Mouse (Mus musculus) embryonic facial prominence, embryonic 14.5 days (tissue): ENCODE data around the gene Ggn. TPM values are rescaled to one million over a fixed set of nuclear protein-coding genes. Genes with fewer than 3 reads are reported as not detected.
A peak's percentile ranks its signal among the peaks of the same experiment; 100 is the strongest.
"Not testable (repeated sequence)": the region's sequence is repeated elsewhere in the genome, so short reads cannot be mapped to it uniquely, and the experiment has no call there.

Experiments used
- ATAC-seq: fragments of 200-750 bp; cut with Nextera tagmentation; 2 replicates; pipeline ENCODE4 v1.8.0; 2017; ENCODE audit warnings: low read depth, moderate number of reproducible peaks, moderate TSS enrichment
- DNase-seq: peaks from one replicate; pipeline ENCODE4 v3.0.0-alpha.2; 2015; ENCODE audit warnings: low spot score
- H3K27ac ChIP-seq: fragments of 300-500 bp; sonication (generic); replicated peaks from 2 replicates; pipeline ENCODE4 v1.5.1; 2014; ENCODE audit warnings: low read depth, mild to moderate bottlenecking, low read length, moderate library complexity
- H3K27me3 ChIP-seq: fragments of 300-500 bp; sonication (generic); replicated peaks from 2 replicates; pipeline ENCODE4 v1.6.1; 2014; ENCODE audit warnings: low read length; ENCODE audit not compliant: control insufficient read depth, insufficient read depth
- H3K36me3 ChIP-seq: fragments of 300-500 bp; sonication (generic); 2 replicates; pipeline ENCODE4 v1.6.1; 2014; ENCODE audit warnings: low read length, mixed read lengths; ENCODE audit not compliant: control insufficient read depth, insufficient read depth
- H3K4me1 ChIP-seq: fragments of 300-500 bp; sonication (generic); 2 replicates; pipeline ENCODE4 v1.6.1; 2014; ENCODE audit warnings: antibody characterized with exemption, low read length; ENCODE audit not compliant: control insufficient read depth, insufficient read depth
- H3K4me2 ChIP-seq: fragments of 300-500 bp; sonication (generic); 2 replicates; pipeline ENCODE4 v1.6.1; 2014; ENCODE audit warnings: low read depth, mild to moderate bottlenecking, low read length, moderate library complexity, mixed read lengths
- H3K4me3 ChIP-seq: fragments of 300-500 bp; sonication (generic); 2 replicates; pipeline ENCODE4 v1.5.1; 2014; ENCODE audit warnings: low read depth, mild to moderate bottlenecking, low read length
- H3K9ac ChIP-seq: fragments of 300-500 bp; sonication (generic); 2 replicates; pipeline ENCODE4 v1.6.1; 2014; ENCODE audit warnings: low read depth, mild to moderate bottlenecking, low read length, moderate library complexity, mixed read lengths
- H3K9me3 ChIP-seq: fragments of 300-500 bp; sonication (generic); 2 replicates; pipeline ENCODE4 v1.6.1; 2016; ENCODE audit warnings: low read length; ENCODE audit not compliant: control insufficient read depth
- WGBS: fragments of 180-500 bp; shearing (Covaris S2); extraction: QIAGEN DNeasy Blood & Tissue Kit; methylation state at CpG from one replicate; pipeline ENCODE4 v1.1.7; 2014; 5-methylcytosine and 5-hydroxymethylcytosine counted together
- polyA plus RNA-seq: library from polyadenylated mRNA; unstranded; fragments of >200 nt; fragmentation: Nextera tagmentation; extraction: Ambion mirVana; gene quantifications from 2 replicates; pipeline ENCODE4 v1.2.1, GENCODE M21; 2014

Ggn gene
- polyA plus RNA-seq, 1 experiment from 2014 or later, result 0.72 TPM

GRCm38 (mm10) chr7:29212775-29213560 is 43.0 kb downstream of the Ggn start:
- Histone ChIP-seq H3K4me3 (peak overlapping the region; percentile 15), H3K4me2 (peak overlapping the region; percentile 47)
- H3K9ac ChIP-seq, H3K27me3 ChIP-seq, DNase-seq, H3K36me3 ChIP-seq, H3K27ac ChIP-seq, H3K4me1 ChIP-seq, ATAC-seq, H3K9me3 ChIP-seq: not testable (repeated sequence)
- 20% methylated on average over 40 of the region's 40 CpGs for WGBS

GRCm38 (mm10) chr7:29213675-29214082 is 43.7 kb downstream of the Ggn start, which contains the start of gene Catsperg1:
Gene Catsperg1, minus strand, starts transcription at chr7:29214035.
- H3K4me2 ChIP-seq, result peak within 1 kb of the TSS; percentile 47
- DNase-seq (peak; percentile 75), ATAC-seq (peak; percentile 48; the same call in 1 of the 2 replicates)
- H3K9ac ChIP-seq, result no peak within 1 kb of the TSS
- H3K9me3 ChIP-seq, result no peaks in the 10 kb centered on the region
- no peaks in the 10 kb centered on the region for H3K36me3 ChIP-seq
- 0 out of 2 replicates have a peak, but pooled peaks cover 3% of the 10 kb centered on the region for H3K4me1 ChIP-seq
- WGBS, result 3% methylated on average over 20 of the region's 20 CpGs
- H3K27me3 ChIP-seq, result peaks cover 6% of the 10 kb centered on the region; the same call in 1 of the 2 replicates
- H3K4me3 ChIP-seq, result peak within 1 kb of the TSS; percentile 15
- H3K27ac ChIP-seq, result no peak within 1 kb of the TSS

GRCm38 (mm10) chr7:29214236-29214635 is 44.2 kb downstream of the Ggn start:
- Histone ChIP-seq H3K4me1 (0 out of 2 replicates have a peak, but pooled peaks cover 3% of the 10 kb centered on the region), H3K9me3 (0 out of 2 replicates have a peak, but pooled peaks cover 1% of the 10 kb centered on the region), H3K4me2 (0 out of 2 replicates have a peak overlapping the region, but pooled peaks have one; percentile 47), H3K27ac (no peak overlapping the region), H3K27me3 (peaks cover 6% of the 10 kb centered on the region; the same call in 1 of the 2 replicates), H3K36me3 (no peaks in the 10 kb centered on the region), H3K4me3 (peak overlapping the region; percentile 15; the same call in 1 of the 2 replicates), H3K9ac (no peak overlapping the region)
- 67% methylated on average over 2 of the region's 2 CpGs for whole genome bisulfite sequencing
- DNase-seq (no peak), ATAC-seq (no peak)

- Histone ChIP-seq H3K9me3 (peaks cover 7% of the 10 kb centered on the region), H3K4me2 (no peak overlapping the region), H3K27me3 (peaks cover 6% of the 10 kb centered on the region; the same call in 1 of the 2 replicates), H3K9ac (no peak overlapping the region), H3K36me3 (no peaks in the 10 kb centered on the region), H3K4me1 (0 out of 2 replicates have a peak, but pooled peaks cover 3% of the 10 kb centered on the region), H3K27ac (no peak overlapping the region), H3K4me3 (no peak overlapping the region)
- DNase-seq, result no peak
- WGBS, result 44% methylated on average over 15 of the region's 15 CpGs
- no peak for ATAC-seq
Measured at GRCm38 (mm10) chr7:29214846-29215245, 44.8 kb downstream of the Ggn start.

Other genes with a start within 250 kb of the Ggn start
- 256 and 280 TPM in 2 replicates for gene Actn4, start 207.9 kb upstream of the Ggn start, polyA plus RNA-seq
- gene Eif3k, start 188.3 kb upstream of the Ggn start, polyA plus RNA-seq, result 403 and 404 TPM in 2 replicates
- 7.2 and 8.7 TPM in 2 replicates for gene Map4k1, start 188.2 kb upstream of the Ggn start, polyA plus RNA-seq
- gene Ryr1, start 45.0 kb upstream of the Ggn start, polyA plus RNA-seq, result 10.6 and 11.5 TPM in 2 replicates
- 0.54 and 0.78 TPM in 2 replicates for gene Rasgrp4, start 35.4 kb upstream of the Ggn start, polyA plus RNA-seq
- 15.4 and 16.5 TPM in 2 replicates for gene Fam98c, start 14.0 kb upstream of the Ggn start, polyA plus RNA-seq
- 3.0 and 3.6 TPM in 2 replicates for gene Spred3, start 201 bp downstream of the Ggn start, polyA plus RNA-seq
- 244 and 264 TPM in 2 replicates for gene Psmd8, start 10.5 kb downstream of the Ggn start, polyA plus RNA-seq
- 0.19 and 0.47 TPM in 2 replicates for gene Catsperg1, start 43.8 kb downstream of the Ggn start, polyA plus RNA-seq
- gene Kcnk6, start 62.3 kb downstream of the Ggn start, polyA plus RNA-seq, result 1.4 and 2.2 TPM in 2 replicates
- gene Yif1b, start 68.1 kb downstream of the Ggn start, polyA plus RNA-seq, result 110 and 122 TPM in 2 replicates
- gene 2200002D01Rik, start 78.3 kb downstream of the Ggn start, polyA plus RNA-seq, result 1.9 and 4.3 TPM in 2 replicates
- gene Spint2, start 111.7 kb downstream of the Ggn start, polyA plus RNA-seq, result 116 and 120 TPM in 2 replicates
- 11.6 and 13.8 TPM in 2 replicates for gene Ppp1r14a, start 119.1 kb downstream of the Ggn start, polyA plus RNA-seq
- gene Dpf1, start 133.7 kb downstream of the Ggn start, polyA plus RNA-seq, result 11.4 TPM in 2 replicates